Mouse (Mus musculus): ENCODE measurements around the gene Gm36210. TPM values are rescaled to one million over a fixed set of nuclear protein-coding genes. Genes with fewer than 3 reads are reported as not detected.

Gene Gm36210
- polyA plus RNA-seq, 1 experiment = not detected

DNA sequence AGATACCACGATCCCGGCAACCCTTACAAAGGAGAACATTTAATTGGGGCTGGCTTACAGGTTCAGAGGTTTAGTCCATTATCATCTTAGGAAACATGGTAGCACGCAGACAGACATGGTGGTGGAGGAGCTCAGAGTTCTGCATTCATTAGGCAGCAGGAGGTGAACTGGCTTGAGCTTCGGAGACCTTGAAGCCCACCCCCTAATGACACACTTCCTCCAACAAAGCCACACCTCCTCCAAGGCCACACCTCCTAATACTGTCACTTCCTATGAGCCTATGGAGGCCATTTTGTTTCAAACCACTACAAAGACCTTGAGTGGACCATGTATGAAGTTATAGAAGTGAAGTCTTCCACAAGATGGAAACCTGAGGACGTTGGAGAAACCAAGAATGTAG is 5.9 kb upstream of the Gm36210 start:
- Histone ChIP-seq H3K27me3 (ENCODE audit: control insufficient read depth, insufficient read depth, insufficient read length) (peaks cover 11% of the 10 kb centered on the region), H3K79me2 (ENCODE audit: control insufficient read depth, insufficient read depth) (peaks cover 18% of the 10 kb centered on the region), H3ac (ENCODE audit: control insufficient read depth, insufficient read length, low read depth) (no peak overlapping the region), H3K79me3 (ENCODE audit: low read depth) (peaks cover 9% of the 10 kb centered on the region), H3K4me3 (ENCODE audit: insufficient read depth, poor library complexity, severe bottlenecking) (no peak overlapping the region), H3K36me3 (ENCODE audit: control insufficient read depth, insufficient read depth) (peaks cover under 1% of the 10 kb centered on the region)
- no peak for TF ChIP-seq MYOD1 (IDR thresholded peaks at IDR 0.05; ENCODE audit: control insufficient read depth, insufficient read length, low read depth)
- no peak for TF ChIP-seq CTCF (IDR thresholded peaks at IDR 0.05; ENCODE audit: control insufficient read depth, insufficient read depth, insufficient read length)
- no peak for TF ChIP-seq MYOG (IDR thresholded peaks at IDR 0.05; ENCODE audit: control insufficient read depth, extremely low read depth, insufficient read length)
- TF ChIP-seq MAX (IDR thresholded peaks at IDR 0.05) = no peak
- no peak for TF ChIP-seq USF1 (IDR thresholded peaks at IDR 0.05; ENCODE audit: low read depth)
- no peak for TF ChIP-seq FOSL1 (IDR thresholded peaks at IDR 0.05; ENCODE audit: insufficient read depth, low read length, poor library complexity, severe bottlenecking)
- TF ChIP-seq CEBPB (IDR thresholded peaks at IDR 0.05; ENCODE audit: low read depth) = no peak

- peaks cover 6% of the 10 kb centered on the region for H3K79me3 ChIP-seq (ENCODE audit: low read depth)
- no peak overlapping the region for H3K4me3 ChIP-seq (ENCODE audit: insufficient read depth, poor library complexity, severe bottlenecking)
- peaks cover 11% of the 10 kb centered on the region for H3K79me2 ChIP-seq (ENCODE audit: control insufficient read depth, insufficient read depth)
- no peak overlapping the region for H3ac ChIP-seq (ENCODE audit: control insufficient read depth, insufficient read length, low read depth)
- peaks cover 18% of the 10 kb centered on the region for H3K27me3 ChIP-seq (ENCODE audit: control insufficient read depth, insufficient read depth, insufficient read length)
- no peak for TF ChIP-seq MAX (IDR thresholded peaks at IDR 0.05)
- TF ChIP-seq MYOD1 (IDR thresholded peaks at IDR 0.05; ENCODE audit: control insufficient read depth, insufficient read length, low read depth) = no peak
- peak; percentile 30 for TF ChIP-seq CTCF (IDR thresholded peaks at IDR 0.05; ENCODE audit: control insufficient read depth, insufficient read depth, insufficient read length)
- TF ChIP-seq MYOG (IDR thresholded peaks at IDR 0.05; ENCODE audit: control insufficient read depth, extremely low read depth, insufficient read length) = no peak
- H3K36me3 ChIP-seq (ENCODE audit: control insufficient read depth, insufficient read depth) = no peaks in the 10 kb centered on the region
Measured at GRCm38 (mm10) chr7:4911561-4911960, 5.2 kb upstream of the Gm36210 start.

DNA sequence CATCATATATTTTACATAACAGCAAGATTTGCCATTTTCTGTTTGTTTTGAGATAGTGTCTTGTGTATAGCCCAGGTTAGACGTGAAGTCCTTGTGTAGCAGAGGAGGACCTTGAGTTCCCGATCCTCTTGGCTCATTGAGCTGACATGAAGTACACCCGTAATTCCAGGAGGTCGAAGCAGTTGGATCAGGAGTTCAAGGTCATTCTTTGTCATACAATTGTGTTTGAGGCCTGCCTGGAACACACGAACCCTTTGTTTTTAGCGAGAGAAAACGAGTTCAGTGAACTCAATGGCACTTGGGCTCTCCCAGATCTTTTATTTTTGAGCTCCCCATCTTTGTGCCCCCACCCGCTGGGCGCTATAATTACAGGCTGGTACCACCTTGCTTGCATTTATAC is 3.9 kb downstream of the Gm36210 start:
- H3K79me2 ChIP-seq (ENCODE audit: control insufficient read depth, insufficient read depth) = no peaks in the 10 kb centered on the region
- H3K4me3 ChIP-seq (ENCODE audit: insufficient read depth, poor library complexity, severe bottlenecking) = no peak overlapping the region
- peaks cover 17% of the 10 kb centered on the region for H3K27me3 ChIP-seq (ENCODE audit: control insufficient read depth, insufficient read depth, insufficient read length)
- H3ac ChIP-seq (ENCODE audit: control insufficient read depth, insufficient read length, low read depth) = no peak overlapping the region
- TF ChIP-seq MAX (IDR thresholded peaks at IDR 0.05) (no peak), CTCF (IDR thresholded peaks at IDR 0.05; ENCODE audit: control insufficient read depth, insufficient read depth, insufficient read length) (no peak), FOSL1 (IDR thresholded peaks at IDR 0.05; ENCODE audit: insufficient read depth, low read length, poor library complexity, severe bottlenecking) (no peak), MYOD1 (IDR thresholded peaks at IDR 0.05; ENCODE audit: control insufficient read depth, insufficient read length, low read depth) (no peak), USF1 (IDR thresholded peaks at IDR 0.05; ENCODE audit: low read depth) (no peak), MYOG (IDR thresholded peaks at IDR 0.05; ENCODE audit: control insufficient read depth, extremely low read depth, insufficient read length) (no peak), CEBPB (IDR thresholded peaks at IDR 0.05; ENCODE audit: low read depth) (no peak)
- no peaks in the 10 kb centered on the region for H3K36me3 ChIP-seq (ENCODE audit: control insufficient read depth, insufficient read depth)
- no peaks in the 10 kb centered on the region for H3K79me3 ChIP-seq (ENCODE audit: low read depth)

- Histone ChIP-seq H3K79me2 (ENCODE audit: control insufficient read depth, insufficient read depth) (no peaks in the 10 kb centered on the region), H3K27me3 (ENCODE audit: control insufficient read depth, insufficient read depth, insufficient read length) (peaks cover 5% of the 10 kb centered on the region), H3K36me3 (ENCODE audit: control insufficient read depth, insufficient read depth) (no peaks in the 10 kb centered on the region), H3K4me3 (ENCODE audit: insufficient read depth, poor library complexity, severe bottlenecking) (no peak overlapping the region), H3ac (ENCODE audit: control insufficient read depth, insufficient read length, low read depth) (no peak overlapping the region), H3K79me3 (ENCODE audit: low read depth) (no peaks in the 10 kb centered on the region)
- no peak for TF ChIP-seq MYOD1 (IDR thresholded peaks at IDR 0.05; ENCODE audit: control insufficient read depth, insufficient read length, low read depth)
- TF ChIP-seq CEBPB (IDR thresholded peaks at IDR 0.05; ENCODE audit: low read depth) = no peak
- TF ChIP-seq FOSL1 (IDR thresholded peaks at IDR 0.05; ENCODE audit: insufficient read depth, low read length, poor library complexity, severe bottlenecking) = no peak
- TF ChIP-seq USF1 (IDR thresholded peaks at IDR 0.05; ENCODE audit: low read depth) = no peak
Measured at GRCm38 (mm10) chr7:4901171-4901570, 5.1 kb downstream of the Gm36210 start.

DNA sequence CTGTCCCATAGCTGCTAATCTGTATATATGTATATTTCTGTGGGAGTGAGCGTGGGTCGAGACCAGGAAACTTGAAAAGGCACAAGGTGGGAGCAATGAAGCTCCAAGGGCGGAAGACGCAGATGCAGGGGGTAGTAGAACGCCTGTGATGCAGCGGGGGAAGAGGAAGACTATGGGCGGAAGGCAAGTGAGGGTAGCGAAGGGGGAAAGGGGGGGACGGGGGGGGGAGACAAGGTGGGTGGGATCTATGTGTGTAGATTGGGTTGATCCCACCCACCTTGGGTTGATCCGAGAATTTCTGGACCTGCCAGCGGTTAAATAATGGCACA is 5.8 kb downstream of the Gm36210 start:
- H3K4me3 ChIP-seq (ENCODE audit: insufficient read depth, poor library complexity, severe bottlenecking) = no peak overlapping the region
- peaks cover 3% of the 10 kb centered on the region for H3K27me3 ChIP-seq (ENCODE audit: control insufficient read depth, insufficient read depth, insufficient read length)
- no peak overlapping the region for H3ac ChIP-seq (ENCODE audit: control insufficient read depth, insufficient read length, low read depth)
- TF ChIP-seq CEBPB (IDR thresholded peaks at IDR 0.05; ENCODE audit: low read depth) (no peak), USF1 (IDR thresholded peaks at IDR 0.05; ENCODE audit: low read depth) (no peak), MYOG (IDR thresholded peaks at IDR 0.05; ENCODE audit: control insufficient read depth, extremely low read depth, insufficient read length) (no peak), CTCF (IDR thresholded peaks at IDR 0.05; ENCODE audit: control insufficient read depth, insufficient read depth, insufficient read length) (no peak), FOSL1 (IDR thresholded peaks at IDR 0.05; ENCODE audit: insufficient read depth, low read length, poor library complexity, severe bottlenecking) (no peak), MAX (IDR thresholded peaks at IDR 0.05) (no peak), MYOD1 (IDR thresholded peaks at IDR 0.05; ENCODE audit: control insufficient read depth, insufficient read length, low read depth) (no peak)
- no peaks in the 10 kb centered on the region for H3K79me2 ChIP-seq (ENCODE audit: control insufficient read depth, insufficient read depth)
- H3K79me3 ChIP-seq (ENCODE audit: low read depth) = no peaks in the 10 kb centered on the region
- H3K36me3 ChIP-seq (ENCODE audit: control insufficient read depth, insufficient read depth) = no peaks in the 10 kb centered on the region

GRCm38 (mm10) chr7:4899649-4900522 is 6.4 kb downstream of the Gm36210 start:
- Histone ChIP-seq H3K79me2 (ENCODE audit: control insufficient read depth, insufficient read depth) (no peaks in the 10 kb centered on the region), H3K36me3 (ENCODE audit: control insufficient read depth, insufficient read depth) (no peaks in the 10 kb centered on the region), H3K27me3 (ENCODE audit: control insufficient read depth, insufficient read depth, insufficient read length) (no peaks in the 10 kb centered on the region), H3K79me3 (ENCODE audit: low read depth) (no peaks in the 10 kb centered on the region), H3ac (ENCODE audit: control insufficient read depth, insufficient read length, low read depth) (no peak overlapping the region), H3K4me3 (ENCODE audit: insufficient read depth, poor library complexity, severe bottlenecking) (no peak overlapping the region)
- TF ChIP-seq CTCF (IDR thresholded peaks at IDR 0.05; ENCODE audit: control insufficient read depth, insufficient read depth, insufficient read length) (no peak), MYOD1 (IDR thresholded peaks at IDR 0.05; ENCODE audit: control insufficient read depth, insufficient read length, low read depth) (no peak), CEBPB (IDR thresholded peaks at IDR 0.05; ENCODE audit: low read depth) (no peak)

All from C2C12 (cell line).